Mouse (Mus musculus): ENCODE data around the gene Shq1. TPM values are rescaled to one million over a fixed set of nuclear protein-coding genes. Genes with fewer than 3 reads are reported as not detected.

Shq1 gene
- polyA plus RNA-seq, 1 experiment from 2014 or later, result 10.0 TPM

DNA sequence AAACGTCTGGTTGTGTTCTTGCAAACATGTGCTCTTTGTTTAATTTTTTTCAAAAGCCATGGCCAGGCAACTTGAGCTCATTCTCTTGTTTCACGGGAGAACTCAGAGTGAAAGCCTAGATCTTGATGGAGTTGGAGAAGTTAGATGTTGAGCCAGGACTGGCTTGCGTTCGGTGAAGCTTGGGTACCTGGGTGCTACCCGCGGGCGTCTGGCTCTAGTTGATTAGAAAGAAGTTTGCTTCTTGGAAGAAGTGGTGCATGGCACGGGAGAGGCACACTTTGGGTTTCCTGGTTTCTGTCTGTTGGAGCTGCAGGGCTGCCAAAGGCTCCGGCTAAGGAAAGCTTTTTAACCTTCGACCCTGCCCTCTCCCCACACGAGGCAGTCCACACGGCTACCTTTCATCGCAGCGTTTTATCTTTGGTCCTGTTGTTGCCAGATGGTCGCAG lies 34.4 kb upstream of the Shq1 start:
- peaks cover 50% of the 10 kb centered on the region for H3K27me3 ChIP-seq
- H3K9me3 ChIP-seq (replicated peaks), result no peaks in the 10 kb centered on the region
- no peak overlapping the region for H3K9ac ChIP-seq
- H3K4me2 ChIP-seq, result no peak overlapping the region; the same call in 1 of the 2 replicates
- no peak for ATAC-seq (ENCODE audit: insufficient read depth)
- no peaks in the 10 kb centered on the region for H3K36me3 ChIP-seq (replicated peaks)
- WGBS (ENCODE audit: insufficient replicate concordance), result 3% methylated on average over 15 of the region's 15 CpGs
- H3K4me1 ChIP-seq (replicated peaks), result 0 out of 2 replicates have a peak, but pooled peaks cover 2% of the 10 kb centered on the region
- peak overlapping the region; percentile 35; the same call in 1 of the 2 replicates for H3K4me3 ChIP-seq (replicated peaks)
- no peak overlapping the region for H3K27ac ChIP-seq (replicated peaks)

DNA sequence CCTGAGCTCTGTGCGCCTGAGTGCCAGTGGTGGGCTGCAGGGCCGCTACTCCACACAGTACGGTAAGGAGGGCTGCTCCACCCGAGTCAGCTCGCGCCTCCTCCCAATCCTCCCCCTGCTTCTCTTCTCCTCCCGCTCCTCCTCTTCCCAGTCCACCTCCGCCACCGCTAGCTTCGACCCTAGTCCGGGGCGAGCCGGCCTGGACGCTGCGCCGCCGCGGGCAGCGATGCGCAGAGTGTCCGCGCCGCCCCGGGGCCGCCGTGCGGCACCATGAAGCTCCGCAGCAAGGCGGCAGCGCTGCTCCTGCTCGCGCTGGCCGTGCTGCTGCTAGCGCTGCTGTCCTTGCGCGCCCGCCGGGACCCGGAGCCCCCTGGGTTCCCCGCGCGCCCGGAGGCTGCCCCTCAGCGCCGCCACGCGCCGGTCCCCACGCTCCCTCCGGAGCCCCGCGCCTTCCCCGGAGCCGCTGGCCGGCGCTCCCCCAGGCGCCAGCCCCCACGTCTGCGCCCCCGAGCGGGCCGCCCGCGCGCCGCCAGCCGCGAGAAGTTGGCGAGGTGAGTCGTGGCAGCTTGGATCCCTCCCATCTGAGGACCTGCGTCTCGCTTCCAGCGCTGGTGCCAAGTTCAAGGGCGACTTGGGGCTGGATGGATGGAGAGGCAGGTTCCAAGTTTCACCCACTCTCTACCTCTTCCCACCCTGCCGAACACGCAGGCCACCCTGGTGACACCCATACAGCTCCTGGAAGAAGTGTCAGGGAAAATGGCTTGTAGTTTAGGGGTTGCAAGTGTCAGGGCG lies 33.8 kb upstream of the Shq1 start, which contains the start of gene Gxylt2:
Gene Gxylt2, plus strand, starts transcription at position 161 of the 792 bp plus-strand sequence.
- Histone ChIP-seq H3K4me1 (replicated peaks) (0 out of 2 replicates have a peak, but pooled peaks cover 2% of the 10 kb centered on the region), H3K4me2 (peak within 1 kb of the TSS; percentile 57), H3K36me3 (replicated peaks) (no peaks in the 10 kb centered on the region), H3K9me3 (replicated peaks) (no peaks in the 10 kb centered on the region), H3K27me3 (peaks cover 50% of the 10 kb centered on the region), H3K27ac (replicated peaks) (no peak within 1 kb of the TSS), H3K9ac (no peak within 1 kb of the TSS), H3K4me3 (replicated peaks) (peak within 1 kb of the TSS; percentile 35)
- ATAC-seq (ENCODE audit: insufficient read depth), result no peak
- WGBS (ENCODE audit: insufficient replicate concordance), result 2% methylated on average over 77 of the region's 77 CpGs

DNA sequence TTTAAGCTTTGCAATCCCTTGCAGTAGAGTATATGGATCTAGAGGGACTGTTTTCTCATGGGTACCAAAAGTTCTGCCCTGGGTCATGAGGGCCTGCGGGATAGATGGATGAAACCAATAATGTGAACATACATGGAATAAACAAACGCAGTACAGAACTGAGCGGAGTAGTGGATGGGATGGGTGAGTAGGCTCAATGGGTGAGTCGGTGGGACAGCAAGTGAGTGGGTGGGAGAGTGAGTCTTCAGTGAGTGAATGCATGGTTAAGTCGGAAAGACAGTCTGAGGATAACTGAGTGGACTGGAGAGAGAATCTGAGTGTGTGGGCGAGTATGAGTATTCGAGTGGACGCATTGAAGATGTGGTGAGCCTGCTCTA lies 33.2 kb upstream of the Shq1 start:
- ATAC-seq (ENCODE audit: insufficient read depth), result no peak
- Histone ChIP-seq H3K9me3 (replicated peaks) (no peaks in the 10 kb centered on the region), H3K36me3 (replicated peaks) (no peaks in the 10 kb centered on the region), H3K4me2 (peak overlapping the region; percentile 57), H3K4me3 (replicated peaks) (peak overlapping the region; percentile 35), H3K27me3 (peaks cover 50% of the 10 kb centered on the region), H3K4me1 (replicated peaks) (0 out of 2 replicates have a peak, but pooled peaks cover 2% of the 10 kb centered on the region), H3K27ac (replicated peaks) (no peak overlapping the region), H3K9ac (no peak overlapping the region)
- WGBS (ENCODE audit: insufficient replicate concordance), result 30% methylated on average over 8 of the region's 8 CpGs

DNA sequence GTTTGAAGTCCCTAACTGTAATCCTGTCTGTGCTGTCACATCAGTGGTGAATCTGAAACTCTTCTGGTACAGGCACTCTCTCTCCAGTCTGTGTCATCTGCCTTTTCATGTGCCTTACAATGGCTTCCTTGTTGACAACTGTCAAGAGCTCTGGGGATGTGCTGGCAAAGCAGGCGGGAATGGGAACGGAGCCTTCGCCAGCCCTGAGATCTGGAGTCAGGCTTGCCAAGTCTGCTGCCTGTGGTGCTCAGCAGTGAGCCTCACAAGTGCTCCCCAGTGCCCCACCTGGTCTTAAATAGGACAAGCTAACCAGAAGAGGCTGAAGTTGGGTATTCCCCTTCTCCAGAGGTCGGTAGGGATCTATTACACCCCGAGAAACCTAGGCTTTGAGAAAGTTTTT lies 29.8 kb upstream of the Shq1 start:
- H3K9me3 ChIP-seq (replicated peaks), result no peaks in the 10 kb centered on the region
- 0 out of 2 replicates have a peak, but pooled peaks cover 2% of the 10 kb centered on the region for H3K4me1 ChIP-seq (replicated peaks)
- no peak overlapping the region for H3K4me3 ChIP-seq (replicated peaks)
- no peak for ATAC-seq (ENCODE audit: insufficient read depth)
- H3K27ac ChIP-seq (replicated peaks), result no peak overlapping the region
- WGBS (ENCODE audit: insufficient replicate concordance), result 70% methylated on average over 5 of the region's 5 CpGs
- H3K27me3 ChIP-seq, result peaks cover 32% of the 10 kb centered on the region
- H3K9ac ChIP-seq, result no peak overlapping the region
- H3K36me3 ChIP-seq (replicated peaks), result no peaks in the 10 kb centered on the region
- H3K4me2 ChIP-seq, result no peak overlapping the region

DNA sequence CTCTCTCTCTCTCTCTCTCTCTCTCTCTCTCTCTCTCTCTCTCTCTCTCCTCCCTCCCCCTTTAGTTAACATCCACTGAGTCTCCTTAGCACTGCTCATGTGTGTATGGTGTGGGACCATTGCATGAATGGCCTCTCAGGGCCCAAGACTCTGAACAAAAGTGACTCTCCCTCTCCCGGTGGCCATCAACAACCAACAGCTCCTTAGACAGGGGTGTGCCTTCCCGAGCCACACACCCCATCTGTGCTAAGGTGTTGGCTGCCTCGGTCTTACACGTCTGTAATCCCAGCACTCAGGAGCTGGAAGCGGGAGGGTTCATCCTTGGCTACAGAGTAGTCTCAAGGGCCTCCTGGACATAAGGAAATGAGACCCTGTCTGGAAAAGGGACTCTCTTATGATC lies 29.0 kb upstream of the Shq1 start:
- H3K4me1 ChIP-seq (replicated peaks), result no peaks in the 10 kb centered on the region

DNA sequence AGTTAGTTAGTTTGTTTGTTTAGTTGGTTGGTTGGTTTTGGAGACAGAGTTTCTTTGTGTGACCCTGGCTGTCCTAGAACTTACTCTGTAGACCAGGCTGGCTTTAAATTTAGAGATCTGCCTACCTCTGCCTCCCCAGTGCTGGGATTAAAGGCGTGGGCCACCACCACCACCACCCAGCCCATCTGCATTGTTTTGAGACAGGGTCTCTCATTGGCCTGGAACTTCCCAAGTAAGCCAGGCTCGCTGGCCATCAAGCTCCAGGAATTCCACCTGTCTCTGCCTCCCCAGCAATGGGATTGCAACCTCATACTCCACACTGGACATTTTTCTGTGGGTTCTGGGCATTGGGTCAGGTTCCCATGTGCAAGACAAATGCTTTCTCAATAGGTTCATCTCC lies 15.4 kb upstream of the Shq1 start:
- Histone ChIP-seq H3K27me3 (no peaks in the 10 kb centered on the region), H3K36me3 (replicated peaks) (no peaks in the 10 kb centered on the region), H3K4me2 (no peak overlapping the region), H3K4me3 (replicated peaks) (no peak overlapping the region), H3K9ac (no peak overlapping the region), H3K9me3 (replicated peaks) (no peaks in the 10 kb centered on the region), H3K27ac (replicated peaks) (no peak overlapping the region), H3K4me1 (replicated peaks) (no peaks in the 10 kb centered on the region)
- WGBS (ENCODE audit: insufficient replicate concordance), result 45% methylated on average over 2 of the region's 2 CpGs
- ATAC-seq (ENCODE audit: insufficient read depth), result no peak

More for the DNA sequence above, 29.0 kb upstream of the Shq1 start:
- Histone ChIP-seq H3K36me3 (replicated peaks) (no peaks in the 10 kb centered on the region), H3K9me3 (replicated peaks) (no peaks in the 10 kb centered on the region), H3K9ac (no peak overlapping the region), H3K4me2 (no peak overlapping the region), H3K27me3 (peaks cover 24% of the 10 kb centered on the region), H3K27ac (replicated peaks) (no peak overlapping the region), H3K4me3 (replicated peaks) (no peak overlapping the region)
- no peak for ATAC-seq (ENCODE audit: insufficient read depth)
- 68% methylated on average over 5 of the region's 5 CpGs for WGBS (ENCODE audit: insufficient replicate concordance)

DNA sequence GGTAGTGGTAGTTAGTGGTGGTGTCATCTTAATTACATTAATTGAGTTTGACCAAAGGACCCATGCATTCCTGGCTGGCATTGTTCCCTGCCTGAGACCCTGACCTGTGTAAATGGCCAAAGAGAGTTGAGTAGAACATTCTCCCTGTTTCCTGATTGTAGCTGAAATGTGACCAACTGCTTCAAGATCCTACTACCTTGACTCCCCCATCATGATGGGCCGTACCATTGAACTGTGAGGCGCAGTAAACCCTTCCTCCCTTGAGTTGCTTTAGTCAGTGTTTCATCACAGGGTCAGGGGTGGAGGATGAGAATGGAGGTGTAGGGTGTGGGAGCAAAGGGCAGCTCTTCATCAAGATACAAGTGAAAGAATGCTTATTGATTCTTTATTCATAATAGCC lies 7.7 kb upstream of the Shq1 start:
- Histone ChIP-seq H3K4me2 (no peak overlapping the region), H3K27me3 (no peaks in the 10 kb centered on the region), H3K4me3 (replicated peaks) (no peak overlapping the region), H3K27ac (replicated peaks) (no peak overlapping the region), H3K4me1 (replicated peaks) (no peaks in the 10 kb centered on the region), H3K9me3 (replicated peaks) (no peaks in the 10 kb centered on the region), H3K36me3 (replicated peaks) (no peaks in the 10 kb centered on the region), H3K9ac (no peak overlapping the region)
- no peak for ATAC-seq (ENCODE audit: insufficient read depth)
- WGBS (ENCODE audit: insufficient replicate concordance), result 65% methylated on average over 2 of the region's 2 CpGs

DNA sequence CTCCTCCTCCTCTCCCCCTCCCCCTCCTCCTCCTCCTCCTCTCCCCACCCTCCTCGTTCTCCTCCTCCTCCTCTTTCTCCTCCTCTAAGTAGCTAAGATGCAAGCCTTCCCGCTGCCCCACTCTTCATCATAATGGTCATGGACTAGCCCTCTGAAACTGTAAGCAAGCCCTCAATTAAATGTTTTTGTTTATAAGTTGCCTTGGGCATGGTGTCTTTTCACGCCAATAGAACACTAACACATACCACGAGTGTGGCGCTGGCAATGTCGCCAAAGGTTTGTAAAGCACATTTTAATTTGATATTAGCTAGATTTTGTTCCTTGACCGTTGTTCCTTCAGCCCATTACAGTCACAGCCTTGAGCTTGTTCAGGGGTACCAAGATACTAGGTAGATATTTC lies 5.5 kb upstream of the Shq1 start:
- no peak for ATAC-seq (ENCODE audit: insufficient read depth)

DNA sequence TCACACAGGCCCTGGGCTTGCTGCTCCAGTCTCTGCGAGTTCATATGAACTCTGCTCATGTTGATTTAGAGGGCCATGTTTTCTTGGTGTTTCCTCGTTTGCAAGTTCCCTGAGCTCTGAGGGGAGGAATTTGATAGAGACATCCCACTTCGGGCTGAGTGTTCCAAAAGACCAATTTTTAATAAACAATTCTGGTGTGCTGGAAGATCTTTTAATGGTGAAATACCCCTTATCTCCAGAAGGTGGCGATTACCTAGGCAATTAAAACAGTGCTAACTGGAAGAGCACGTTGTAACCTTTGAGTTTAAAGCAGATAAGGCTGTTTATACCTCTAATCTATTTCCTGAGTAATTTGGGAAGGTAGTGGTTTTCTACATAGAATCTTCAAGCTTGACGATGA lies 4.0 kb upstream of the Shq1 start:
- WGBS (ENCODE audit: insufficient replicate concordance), result 17% methylated on average over 6 of the region's 6 CpGs
- no peak overlapping the region for H3K9ac ChIP-seq
- H3K9me3 ChIP-seq (replicated peaks), result no peaks in the 10 kb centered on the region
- no peak overlapping the region for H3K4me2 ChIP-seq
- H3K4me1 ChIP-seq (replicated peaks), result peaks cover 12% of the 10 kb centered on the region
- no peak for ATAC-seq (ENCODE audit: insufficient read depth)
- no peak overlapping the region for H3K4me3 ChIP-seq (replicated peaks)
- no peak overlapping the region for H3K27ac ChIP-seq (replicated peaks)
- no peaks in the 10 kb centered on the region for H3K27me3 ChIP-seq
- H3K36me3 ChIP-seq (replicated peaks), result no peaks in the 10 kb centered on the region

More for the DNA sequence above, 5.5 kb upstream of the Shq1 start:
- Histone ChIP-seq H3K9me3 (replicated peaks) (no peaks in the 10 kb centered on the region), H3K27me3 (no peaks in the 10 kb centered on the region), H3K36me3 (replicated peaks) (no peaks in the 10 kb centered on the region), H3K9ac (no peak overlapping the region), H3K27ac (replicated peaks) (no peak overlapping the region), H3K4me3 (replicated peaks) (no peak overlapping the region), H3K4me1 (replicated peaks) (peaks cover 3% of the 10 kb centered on the region), H3K4me2 (no peak overlapping the region)
- 73% methylated on average over 6 of the region's 7 CpGs for WGBS (ENCODE audit: insufficient replicate concordance)

DNA sequence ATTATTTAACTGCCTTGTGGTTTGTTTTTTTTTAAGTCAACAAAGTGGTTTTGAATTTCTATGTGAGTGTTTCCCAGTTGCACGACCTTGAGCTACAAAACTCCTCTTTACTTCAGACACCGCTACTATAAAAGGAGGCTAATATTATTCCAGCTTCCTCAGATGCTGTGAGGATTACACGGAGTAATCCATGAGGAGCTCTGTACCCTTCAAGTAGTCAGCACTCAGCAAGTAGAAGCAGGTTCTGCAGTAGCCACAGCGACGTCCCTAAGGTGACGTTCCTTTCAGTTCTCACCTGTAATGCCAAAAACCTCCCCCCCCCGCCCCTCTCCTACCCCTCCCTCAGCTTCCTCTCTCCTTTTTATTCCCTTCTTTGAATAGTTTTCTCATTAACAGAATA lies 444 bp upstream of the Shq1 start:
- no peak overlapping the region for H3K9ac ChIP-seq
- H3K9me3 ChIP-seq (replicated peaks), result no peaks in the 10 kb centered on the region
- 9% methylated on average over 7 of the region's 7 CpGs for WGBS (ENCODE audit: insufficient replicate concordance)
- no peak overlapping the region for H3K27ac ChIP-seq (replicated peaks)
- no peak for ATAC-seq (ENCODE audit: insufficient read depth)
- no peaks in the 10 kb centered on the region for H3K27me3 ChIP-seq
- peak overlapping the region; percentile 89 for H3K4me3 ChIP-seq (replicated peaks)
- H3K36me3 ChIP-seq (replicated peaks), result 0 out of 2 replicates have a peak, but pooled peaks cover 4% of the 10 kb centered on the region
- peaks cover 23% of the 10 kb centered on the region for H3K4me1 ChIP-seq (replicated peaks)
- H3K4me2 ChIP-seq, result peak overlapping the region; percentile 91

DNA sequence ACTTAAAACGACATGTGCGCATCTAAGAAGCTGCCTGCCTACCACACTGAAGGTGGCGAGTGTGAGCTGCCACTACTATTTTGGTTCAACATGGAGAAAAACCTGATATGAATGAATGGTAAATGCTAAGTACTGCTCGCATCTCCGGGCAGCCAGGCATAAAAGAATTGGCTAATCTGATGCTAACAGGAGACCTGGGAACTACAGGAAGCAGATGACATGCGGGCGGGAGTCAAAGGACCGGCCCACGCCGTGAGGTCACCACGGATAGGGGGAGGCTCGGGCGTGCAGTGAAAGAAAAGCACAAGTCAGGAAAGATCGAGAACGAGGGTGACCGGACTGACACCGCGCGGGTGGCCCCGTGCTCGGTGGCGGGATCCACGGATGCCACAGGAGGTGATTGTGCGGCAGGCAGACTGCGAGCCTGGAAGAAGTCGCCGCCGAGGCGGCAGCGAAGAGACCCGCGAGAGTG lies 551 bp downstream of the Shq1 start:
- H3K4me3 ChIP-seq (replicated peaks), result peak overlapping the region; percentile 89
- ATAC-seq (ENCODE audit: insufficient read depth), result peak; percentile 82
- 0 out of 2 replicates have a peak, but pooled peaks cover 4% of the 10 kb centered on the region for H3K36me3 ChIP-seq (replicated peaks)
- H3K4me1 ChIP-seq (replicated peaks), result peaks cover 23% of the 10 kb centered on the region
- WGBS (ENCODE audit: insufficient replicate concordance), result under 1% methylated on average over 32 of the region's 32 CpGs
- no peaks in the 10 kb centered on the region for H3K27me3 ChIP-seq
- H3K9ac ChIP-seq, result peak overlapping the region; percentile 81
- peak overlapping the region; percentile 91 for H3K4me2 ChIP-seq
- peak overlapping the region; percentile 69 for H3K27ac ChIP-seq (replicated peaks)
- no peaks in the 10 kb centered on the region for H3K9me3 ChIP-seq (replicated peaks)
